Mouse (Mus musculus): ENCODE data around the gene Dlk1. TPM values are rescaled to one million over a fixed set of nuclear protein-coding genes. Genes with fewer than 3 reads are reported as not detected.

Gene Dlk1
- polyA plus RNA-seq, 1 experiment from 2014 or later: 540 TPM

Other genes starting within 250 kb of the Dlk1 start
- gene Rtl1, start 147.5 kb downstream of the Dlk1 start, polyA plus RNA-seq (2016; fragmentation: Nextera tagmentation; extraction: Ambion mirVana): 1.2 and 1.4 TPM in 2 replicates